Mouse (Mus musculus): ENCODE measurements at regions not wholly inside any gene's neighbourhood (a gene's known extent, or its start where the extent isn't known, plus 50 kb on each side); places are given as distances from the start of the nearest gene placed in this dataset.

- no peak for TF ChIP-seq BHLHE40 (IDR thresholded peaks at IDR 0.05; ENCODE audit: borderline replicate concordance, low read depth, low read length)
- TF ChIP-seq ETS1 (IDR thresholded peaks at IDR 0.05; ENCODE audit: low read depth, low read length): no peak
- no peak for TF ChIP-seq CHD2 (IDR thresholded peaks at IDR 0.05; ENCODE audit: low read length)
- no peak for TF ChIP-seq ZMIZ1 (IDR thresholded peaks at IDR 0.05; ENCODE audit: low read depth, low read length)
- TF ChIP-seq EP300 (IDR thresholded peaks at IDR 0.05; ENCODE audit: low read depth in 1 of 2, low read length in 2 of 2): no peak
- no peak for TF ChIP-seq GATA1 (IDR thresholded peaks at IDR 0.05; ENCODE audit: low read depth, low read length)
- TF ChIP-seq MAFK (IDR thresholded peaks at IDR 0.05; ENCODE audit: borderline replicate concordance, low read depth, low read length): no peak
- TF ChIP-seq E2F4 (IDR thresholded peaks at IDR 0.05; ENCODE audit: borderline replicate concordance, low read depth, low read length): no peak
- TF ChIP-seq ZC3H11A (IDR thresholded peaks at IDR 0.05; ENCODE audit: low read depth, low read length): no peak
- no peak for TF ChIP-seq MAX (IDR thresholded peaks at IDR 0.05; ENCODE audit: low read length)
- no peak for TF ChIP-seq MXI1 (IDR thresholded peaks at IDR 0.05; ENCODE audit: low read depth, low read length)
- TF ChIP-seq CTCF (IDR thresholded peaks at IDR 0.05 in 2 of 3, conservative IDR thresholded peaks at IDR 0.05 in 1 of 3; ENCODE audit: control insufficient read depth in 1 of 3, insufficient read depth in 1 of 3, low read depth in 2 of 3, low read length in 3 of 3, poor library complexity in 1 of 3, severe bottlenecking in 1 of 3): no peak
- TF ChIP-seq MAZ (IDR thresholded peaks at IDR 0.05; ENCODE audit: low read depth, low read length): no peak
- no peak for TF ChIP-seq POLR2A (IDR thresholded peaks at IDR 0.05; ENCODE audit: control insufficient read depth in 1 of 2, insufficient read depth in 1 of 2, low read depth in 1 of 2, low read length in 2 of 2, poor library complexity in 1 of 2)
Measured at GRCm38 (mm10) chr1:23532659-23533058, 135.1 kb upstream of the Ogfrl1 start.

Data from MEL (cell line).